Mouse (Mus musculus): ENCODE results near the gene Tradd.

Tradd gene

DNA sequence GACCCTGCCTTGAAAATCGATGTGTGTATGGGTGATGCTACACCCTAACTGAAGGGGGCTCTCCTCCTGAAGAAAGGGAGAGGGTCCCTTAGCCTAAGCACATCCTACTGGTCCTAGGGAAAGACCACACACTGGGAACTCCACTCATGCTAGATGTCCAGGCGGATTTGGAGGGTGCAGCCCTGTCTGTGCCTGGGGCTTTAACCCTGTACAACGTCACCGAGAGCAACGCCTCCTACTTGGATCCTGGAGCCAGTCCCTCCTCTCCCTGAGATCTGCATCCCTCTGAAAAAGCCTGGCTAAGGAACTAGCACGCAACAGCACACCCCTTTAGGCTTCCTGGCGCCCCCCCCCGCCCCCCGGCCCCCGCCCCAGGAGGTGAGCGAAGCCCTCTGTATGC, 11.0 kb upstream of the Tradd start:
- in situ Hi-C loops (cut with MboI; ENCODE audit: low sequenced_read_pairs): no loop called here

DNA sequence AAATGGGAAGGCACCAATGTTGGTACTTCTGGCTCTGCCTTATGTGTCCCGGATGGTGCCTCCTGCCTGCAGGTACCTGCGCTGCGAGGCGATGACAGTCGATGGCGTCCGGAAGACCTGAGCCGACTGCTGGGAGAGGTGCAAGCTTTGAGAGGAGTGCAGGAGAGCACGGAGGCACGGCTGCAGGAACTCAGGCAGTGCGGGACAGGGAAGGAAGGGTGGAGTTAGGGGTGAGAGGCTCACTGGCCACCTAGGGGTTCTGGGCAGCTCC, 6.4 kb upstream of the Tradd start:
- in situ Hi-C loops (cut with MboI; ENCODE audit: low sequenced_read_pairs): no loop called here

DNA sequence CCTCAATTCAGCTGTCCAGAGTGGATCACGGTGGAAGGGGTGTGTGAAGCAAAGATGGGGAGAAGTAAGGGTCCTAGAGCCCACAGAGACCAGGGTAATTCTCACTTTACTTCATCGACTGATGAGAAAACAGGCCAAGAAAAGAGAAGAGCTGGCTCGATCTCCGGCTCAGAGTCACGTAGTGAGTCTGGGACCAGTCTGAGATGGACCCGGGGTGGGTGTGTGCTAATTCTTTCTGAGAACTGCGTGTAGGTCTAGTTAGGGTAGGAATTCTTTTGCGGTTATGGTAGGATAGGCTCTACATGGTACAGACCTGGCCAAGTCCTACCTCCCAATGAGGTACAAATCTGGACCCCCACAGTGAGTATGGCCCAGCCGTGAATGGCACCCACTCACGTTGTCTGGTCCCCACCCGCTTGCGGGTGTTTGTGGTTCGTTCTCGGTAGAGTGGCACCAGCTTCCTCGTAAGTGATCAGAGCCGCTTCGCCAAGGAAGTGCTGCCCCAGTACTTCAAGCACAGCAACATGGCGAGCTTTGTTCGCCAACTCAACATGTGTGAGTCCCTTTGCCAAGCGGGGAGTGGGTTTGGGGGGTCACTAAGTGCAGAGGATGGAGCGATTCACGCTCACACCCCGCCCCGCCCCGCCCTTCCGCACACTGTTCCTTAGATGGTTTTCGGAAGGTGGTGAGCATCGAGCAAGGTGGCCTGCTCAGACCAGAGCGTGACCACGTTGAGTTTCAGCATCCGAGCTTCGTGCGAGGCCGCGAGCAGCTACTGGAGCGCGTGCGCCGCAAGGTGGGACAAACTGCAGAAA, 5.9 kb upstream of the Tradd start:
- in situ Hi-C loops (cut with MboI; ENCODE audit: low sequenced_read_pairs): no loop called here

DNA sequence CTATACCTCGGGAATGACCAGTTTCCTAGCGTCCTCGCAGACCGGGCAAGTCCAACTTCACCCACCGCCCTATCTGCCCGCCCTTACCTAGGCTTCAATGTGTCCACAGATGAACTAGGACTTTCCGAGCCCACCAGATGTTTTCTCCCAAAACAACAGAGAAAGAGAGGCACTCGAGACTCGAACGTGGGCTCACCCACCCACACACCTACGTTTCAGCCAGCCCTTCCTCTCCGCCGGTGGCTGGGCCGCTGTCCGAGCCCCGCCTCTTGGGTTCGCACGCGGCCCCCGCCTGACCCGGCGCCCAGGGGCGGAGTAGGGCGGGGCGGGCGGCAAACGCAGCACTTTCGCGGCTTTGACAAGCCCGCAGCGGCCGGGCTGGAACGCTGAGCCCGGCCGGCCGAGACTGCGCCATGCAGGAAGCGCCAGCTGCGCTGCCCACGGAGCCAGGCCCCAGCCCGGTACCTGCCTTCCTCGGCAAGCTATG, 5.1 kb upstream of the Tradd start, which contains the start of gene Hsf4:
TSS of gene Hsf4 (plus strand) at position 341 of the 487 bp plus-strand sequence.
- in situ Hi-C loops (cut with MboI; ENCODE audit: low sequenced_read_pairs): no loop called here

DNA sequence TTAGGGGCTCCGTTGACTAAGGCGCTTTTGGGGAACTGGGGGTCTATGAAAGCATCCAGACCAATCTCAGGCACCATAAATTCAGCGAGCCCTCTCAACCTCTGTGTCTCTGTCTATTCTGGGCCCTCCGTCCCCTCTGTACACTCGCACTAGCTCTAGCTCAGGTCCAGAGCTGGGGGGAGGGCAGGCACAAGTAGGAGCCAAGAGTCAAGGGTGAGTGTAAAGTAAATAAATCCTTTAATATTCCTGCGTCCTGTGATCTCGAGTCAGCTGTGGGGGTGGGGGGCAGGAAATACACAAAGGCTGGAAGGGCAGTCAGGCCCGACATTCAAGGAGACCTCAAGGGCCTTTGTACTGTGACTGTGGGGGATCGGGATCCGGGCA, 4.7 kb upstream of the Tradd start:
- in situ Hi-C loops (cut with MboI; ENCODE audit: low sequenced_read_pairs): no loop called here

DNA sequence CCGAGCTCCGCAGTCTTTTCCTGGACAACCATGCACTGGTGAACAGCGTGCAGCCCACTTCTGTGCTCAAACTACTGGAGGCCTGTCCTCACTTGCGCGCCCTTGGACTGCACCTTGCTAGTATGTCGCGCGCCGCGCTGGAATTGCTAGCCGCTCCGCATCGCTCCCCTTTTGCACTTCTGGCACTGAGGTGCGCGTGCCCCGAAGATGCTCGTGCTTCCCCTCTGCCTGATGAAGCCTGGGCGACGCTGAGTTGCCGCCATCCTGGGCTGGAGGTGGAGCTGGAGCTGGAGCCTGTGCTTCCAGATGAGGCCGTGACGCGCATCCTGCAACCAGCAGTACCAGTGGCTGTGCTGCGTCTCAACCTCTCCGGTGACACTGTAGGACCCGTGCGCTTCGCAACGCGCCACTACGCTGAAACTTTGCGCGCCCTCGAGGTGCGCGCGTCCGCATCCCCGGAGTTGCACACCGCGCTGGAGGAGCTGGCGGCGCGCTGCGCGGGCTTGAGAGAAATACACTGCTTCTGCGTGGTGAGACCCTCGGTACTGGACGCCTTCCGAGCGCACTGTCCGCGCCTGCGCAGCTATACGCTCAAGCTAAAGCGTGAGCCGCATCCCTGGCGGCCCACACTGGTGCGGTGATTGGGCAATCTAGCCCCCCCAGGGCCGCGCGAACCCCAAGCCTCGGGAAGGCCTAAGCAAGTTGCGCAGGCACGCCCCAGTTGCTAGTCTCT, 4.1 kb upstream of the Tradd start:
- in situ Hi-C loops (cut with MboI; ENCODE audit: low sequenced_read_pairs): no loop called here

DNA sequence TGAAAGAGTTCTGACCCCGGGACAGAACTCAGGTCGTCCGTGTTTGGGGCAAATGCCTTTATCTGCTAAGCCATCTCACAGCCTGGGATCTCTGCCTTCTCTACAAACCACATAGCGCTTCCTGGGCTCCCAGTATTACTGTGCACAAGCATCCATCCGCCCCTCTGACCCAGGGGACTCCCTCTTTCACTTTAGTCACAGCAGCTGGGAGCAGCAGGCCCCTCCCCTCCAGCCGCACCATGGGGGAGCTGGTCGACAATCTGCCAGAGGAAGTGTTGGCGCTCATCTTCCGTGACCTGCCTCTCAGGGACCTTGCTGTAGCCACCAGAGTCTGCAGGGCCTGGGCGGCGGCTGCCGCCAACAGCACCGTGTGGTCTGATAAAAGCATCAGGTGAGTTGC, 2.4 kb upstream of the Tradd start:
- in situ Hi-C loops (cut with MboI; ENCODE audit: low sequenced_read_pairs): no loop called here

DNA sequence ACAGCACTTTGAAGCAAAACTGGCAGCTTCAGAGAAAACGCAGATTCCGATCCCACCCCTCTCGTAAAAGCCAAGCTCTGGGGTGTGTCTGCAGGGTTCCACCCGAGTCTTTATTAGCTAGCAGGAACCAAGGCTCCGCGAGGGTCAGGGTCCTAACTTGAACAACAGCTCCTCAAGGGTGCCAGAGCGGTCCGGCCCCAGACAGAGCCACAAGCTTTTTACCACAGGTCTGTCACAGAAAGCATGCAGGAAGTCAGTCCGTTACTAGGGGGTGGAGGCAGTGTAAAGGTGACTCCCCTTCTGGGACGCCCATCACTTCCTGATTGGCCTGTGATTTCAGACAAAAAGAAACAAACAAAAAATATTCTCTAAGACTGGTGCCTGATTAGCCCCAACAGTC, 719 bp upstream of the Tradd start:
- in situ Hi-C loops (cut with MboI; ENCODE audit: low sequenced_read_pairs): no loop called here

DNA sequence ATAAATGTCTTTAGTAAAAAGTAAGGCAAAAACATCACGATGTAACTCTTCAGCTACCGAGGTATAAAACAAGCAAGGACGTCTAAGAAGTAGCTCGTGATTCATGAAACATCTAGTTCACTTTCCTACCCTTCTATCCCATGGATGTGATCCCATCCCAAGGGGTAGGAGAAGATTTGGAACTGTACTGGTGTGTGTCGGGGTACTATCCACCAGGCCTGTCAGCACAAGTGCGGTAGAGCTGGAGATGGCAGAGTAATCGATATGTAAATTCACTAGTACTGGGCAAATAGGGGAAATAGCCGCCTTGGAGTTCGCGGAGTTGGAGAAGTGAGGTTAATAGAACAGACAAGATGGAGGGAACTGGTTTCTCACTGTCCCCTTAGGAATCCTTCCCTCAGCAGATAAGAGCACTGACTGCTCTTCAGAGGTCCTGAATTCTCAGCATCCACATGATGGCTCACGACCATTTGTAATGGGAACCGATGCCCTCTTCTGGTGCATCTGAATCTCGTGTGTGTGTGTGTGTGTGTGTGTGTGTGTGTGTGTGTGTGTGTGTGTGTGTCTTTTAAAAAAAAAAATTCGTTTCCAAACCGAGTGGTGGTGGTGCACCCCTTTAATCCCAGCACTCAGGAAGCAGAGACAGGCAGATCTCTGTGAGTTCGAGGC, 1.0 kb downstream of the Tradd start:
- in situ Hi-C loops (cut with MboI; ENCODE audit: low sequenced_read_pairs): no loop called here

DNA sequence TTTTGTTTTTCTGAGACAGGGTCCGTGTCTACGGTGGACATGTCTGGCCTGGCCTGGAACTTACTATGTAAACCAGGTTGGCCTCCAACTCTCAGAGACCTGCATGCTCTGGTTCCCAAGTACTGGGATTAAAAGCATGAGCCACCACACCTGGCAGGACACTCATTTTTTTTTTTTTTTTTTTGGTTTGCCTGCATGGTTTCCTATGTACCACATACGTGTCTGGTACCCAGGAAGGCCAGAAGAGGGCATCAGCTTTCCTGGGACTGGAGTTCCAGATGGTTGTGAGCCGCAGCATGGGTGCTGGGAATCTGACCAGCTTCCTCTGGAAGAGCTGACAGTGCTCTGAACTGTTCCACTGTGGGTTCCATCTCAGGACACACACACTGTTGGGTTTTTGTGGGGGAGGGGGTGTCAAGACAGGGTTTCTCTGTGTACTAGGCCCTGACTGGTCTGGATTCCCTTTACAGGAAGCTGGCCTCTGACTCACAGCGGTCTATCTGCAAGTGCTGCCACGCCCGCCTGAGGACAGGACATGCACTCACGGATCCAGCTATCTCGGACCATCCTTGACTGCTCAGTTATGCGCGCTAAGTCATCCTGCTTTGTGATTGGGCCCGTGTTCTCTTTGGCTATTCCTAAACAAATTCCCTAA, 3.0 kb downstream of the Tradd start:
- in situ Hi-C loops (cut with MboI; ENCODE audit: low sequenced_read_pairs): no loop called here

DNA sequence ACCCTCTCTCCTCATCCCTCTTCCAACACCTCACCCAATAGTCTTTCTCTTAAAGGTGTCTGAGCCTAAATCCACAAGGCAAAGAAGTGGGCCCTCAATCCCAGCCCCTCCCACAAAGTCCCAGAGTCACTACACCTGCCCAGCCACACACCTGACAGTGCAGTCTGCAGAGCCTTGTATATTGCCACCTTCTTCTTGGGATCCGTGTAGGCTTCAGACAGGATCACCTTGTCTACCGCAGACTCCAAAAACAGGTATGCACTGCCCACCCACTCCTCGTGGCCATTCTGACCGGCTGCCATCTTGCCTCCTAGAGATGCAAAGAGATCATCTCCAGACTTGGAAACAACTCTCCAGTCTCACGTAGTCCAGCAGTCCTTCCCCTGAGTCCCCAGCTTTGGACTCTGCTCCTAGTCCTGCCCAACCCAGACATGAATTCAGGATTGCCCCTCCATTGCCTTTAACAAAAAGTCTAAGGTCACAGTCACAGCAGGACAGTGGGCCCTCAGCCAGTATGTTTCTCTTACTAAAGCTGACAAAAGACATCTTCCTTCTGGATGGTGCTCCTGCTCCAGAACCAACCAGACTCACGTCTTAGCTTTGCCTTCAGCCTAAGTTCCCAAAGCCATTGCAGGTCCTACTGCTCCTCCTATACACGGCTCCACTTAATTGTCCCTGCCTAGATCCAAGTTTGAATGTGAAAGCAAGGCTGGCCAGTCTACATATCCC, 3.9 kb downstream of the Tradd start:
- in situ Hi-C loops (cut with MboI; ENCODE audit: low sequenced_read_pairs): no loop called here

DNA sequence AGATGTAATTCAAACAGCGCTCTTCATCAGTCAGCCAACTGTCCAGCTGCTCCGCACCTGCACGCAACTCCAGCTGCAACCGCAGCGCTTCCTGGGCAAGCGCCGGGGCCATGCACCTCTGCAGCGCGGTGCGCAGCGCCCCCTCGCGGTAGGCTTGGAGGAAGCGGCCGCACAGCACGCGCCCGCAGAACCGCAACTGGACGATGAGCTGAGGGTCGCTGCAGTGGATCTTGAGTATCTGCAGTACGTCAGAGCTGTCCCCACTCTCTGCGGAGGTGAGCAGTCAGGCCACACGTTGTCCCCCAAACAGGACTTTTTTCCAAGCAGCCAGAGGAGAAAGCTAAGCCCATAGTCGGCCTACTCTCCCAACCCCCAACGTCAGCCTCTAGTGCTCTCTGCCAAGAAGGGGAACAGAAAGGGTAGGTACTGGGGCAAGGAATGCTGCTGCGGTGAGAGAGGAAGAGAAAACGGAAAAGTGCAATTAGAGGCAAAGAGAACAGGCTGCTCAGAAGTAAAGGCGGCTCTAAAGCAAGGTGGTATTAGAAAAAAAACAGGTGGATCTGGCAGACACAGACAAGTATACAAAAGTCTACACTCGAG, 4.6 kb downstream of the Tradd start:
- in situ Hi-C loops (cut with MboI; ENCODE audit: low sequenced_read_pairs): no loop called here

DNA sequence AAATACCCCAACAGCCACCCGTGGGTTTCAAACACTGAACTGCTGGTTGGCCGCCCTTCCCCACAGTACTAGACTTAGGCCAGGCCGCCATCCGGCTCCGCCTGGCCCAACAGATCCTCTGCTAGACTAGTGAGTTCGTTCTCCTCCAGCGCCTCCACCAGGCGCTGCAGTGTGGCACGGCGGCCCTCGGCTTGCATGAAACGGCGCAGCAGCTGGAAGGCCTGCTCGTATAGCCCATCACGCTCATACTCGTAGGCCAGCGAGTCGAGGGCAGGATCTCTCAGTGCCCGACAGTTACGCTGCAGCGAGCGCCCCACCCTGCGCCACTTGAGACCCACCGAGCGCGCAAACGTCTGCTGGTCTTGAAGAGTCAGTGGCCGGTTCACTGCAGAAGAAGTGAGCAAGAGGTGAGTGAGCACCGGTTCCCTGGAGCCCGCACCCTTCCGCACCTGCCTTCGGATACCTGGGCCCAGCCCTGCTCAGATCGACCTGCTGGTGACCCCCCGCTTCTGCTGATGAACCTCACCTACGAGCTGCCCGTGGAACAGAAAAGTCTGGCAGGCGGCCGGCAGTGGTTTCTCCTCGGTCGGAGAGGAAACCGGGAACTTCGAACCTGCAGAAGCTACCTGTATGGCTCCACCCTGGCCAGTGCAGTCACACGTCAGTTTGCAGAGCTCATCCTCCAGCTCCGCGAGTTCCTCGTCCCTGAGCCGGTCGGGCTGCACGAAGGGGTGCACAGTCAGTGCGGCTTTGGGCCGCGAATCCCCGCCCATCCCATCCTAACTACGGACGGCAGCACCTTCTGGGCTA, 5.3 kb downstream of the Tradd start:
- in situ Hi-C loops (cut with MboI; ENCODE audit: low sequenced_read_pairs): no loop called here

DNA sequence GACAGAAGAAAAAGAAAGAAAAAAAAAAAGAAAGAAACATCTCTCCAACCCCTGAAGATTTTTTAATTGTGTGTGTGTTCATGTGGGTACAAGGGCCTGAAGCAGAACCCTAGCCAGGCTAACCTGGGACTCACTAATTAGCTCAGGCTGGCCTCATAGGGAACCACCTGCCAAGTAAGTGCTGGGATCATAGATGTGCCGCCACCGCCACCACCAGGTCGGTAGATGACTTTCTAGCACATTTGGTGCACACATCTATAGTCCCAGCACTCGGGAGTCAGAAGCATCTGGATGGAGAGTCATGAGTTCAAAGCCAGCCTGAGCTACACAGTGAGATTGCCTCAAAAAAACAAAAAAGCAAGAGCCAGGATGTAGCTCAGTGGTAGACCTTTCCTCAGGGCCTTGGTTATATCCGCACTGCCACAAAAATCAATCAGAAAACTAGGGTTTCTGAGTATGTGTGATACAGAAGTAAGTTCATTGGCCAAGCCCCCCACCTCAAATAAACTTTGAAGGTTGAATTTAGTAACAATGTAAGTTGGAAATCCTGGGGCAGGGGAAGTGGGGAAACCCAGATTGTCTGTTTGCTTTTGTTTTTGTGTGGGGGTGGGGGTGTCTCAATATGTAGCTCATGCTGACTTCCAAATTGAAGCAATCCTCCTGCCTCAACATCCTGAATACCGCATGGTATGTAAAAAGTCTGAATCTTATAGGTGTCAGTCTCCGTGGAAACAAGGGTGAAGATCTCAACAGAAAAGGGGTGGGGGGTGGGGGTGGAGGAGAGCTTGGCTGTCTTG, 6.9 kb downstream of the Tradd start:
- in situ Hi-C loops (cut with MboI; ENCODE audit: low sequenced_read_pairs): no loop called here

DNA sequence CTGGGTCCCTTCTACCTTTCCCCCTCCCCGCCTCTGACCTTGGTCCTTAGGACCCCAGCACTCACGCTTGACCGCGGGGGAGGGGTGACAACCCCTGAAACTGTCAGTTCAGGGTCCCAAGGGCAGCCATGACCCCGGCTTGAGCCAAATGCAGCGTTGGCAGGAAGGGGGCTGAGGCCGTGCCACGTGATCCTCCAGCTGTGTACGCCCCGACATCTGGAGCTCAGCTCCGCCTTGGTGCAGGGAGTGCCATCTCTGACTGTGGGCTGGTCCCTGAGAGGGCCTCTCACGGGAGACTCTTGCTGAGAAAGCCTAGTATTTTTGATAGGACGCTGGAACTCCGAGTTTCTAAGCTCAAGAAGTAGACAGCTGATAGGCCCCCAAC, 9.5 kb downstream of the Tradd start, which contains the start of gene B3gnt9:
TSS of gene B3gnt9 (minus strand) at position 188 of the 385 bp plus-strand sequence.
- in situ Hi-C loops (cut with MboI; ENCODE audit: low sequenced_read_pairs): no loop called here

DNA sequence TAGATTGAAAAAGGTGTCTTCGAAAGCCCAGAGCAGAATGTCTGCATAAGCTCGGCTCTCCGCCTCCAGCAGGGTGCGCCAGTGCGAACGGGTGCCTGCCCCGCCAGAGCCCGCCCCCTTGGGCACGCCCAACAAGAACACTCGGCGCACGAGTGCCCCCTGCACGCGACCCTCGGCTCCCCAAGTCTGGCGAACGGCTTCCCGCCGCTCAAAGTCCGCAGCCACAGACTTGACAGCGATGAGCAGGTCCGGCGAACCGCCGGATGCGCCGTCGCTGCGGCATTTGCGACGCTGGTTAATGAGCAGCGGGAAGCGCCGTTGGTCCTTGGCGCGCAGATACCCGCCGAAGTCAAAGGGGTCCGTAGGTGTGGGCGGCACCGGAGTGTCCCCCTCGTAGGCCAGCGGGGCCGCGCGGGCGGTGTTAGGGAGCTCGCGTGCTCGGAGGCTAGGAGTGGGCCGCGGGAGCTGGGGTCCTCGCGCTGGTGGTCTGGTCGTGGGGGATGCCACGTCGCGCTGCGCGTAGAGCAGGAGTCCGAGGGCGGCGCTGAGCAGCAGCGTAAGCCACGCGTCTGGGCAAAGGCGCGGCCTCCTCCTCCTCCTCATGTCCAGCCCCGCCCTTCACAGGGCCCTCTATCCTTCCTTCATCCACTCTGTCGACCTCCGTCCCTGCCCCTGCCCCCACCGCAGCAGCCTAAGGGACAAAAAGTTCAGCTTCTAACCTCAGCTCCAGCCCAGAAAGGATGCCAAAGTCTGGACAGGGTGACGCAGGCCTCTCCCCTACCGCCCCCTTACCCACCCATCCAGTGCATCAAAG, 10.1 kb downstream of the Tradd start:
- in situ Hi-C loops (cut with MboI; ENCODE audit: low sequenced_read_pairs): no loop called here

DNA sequence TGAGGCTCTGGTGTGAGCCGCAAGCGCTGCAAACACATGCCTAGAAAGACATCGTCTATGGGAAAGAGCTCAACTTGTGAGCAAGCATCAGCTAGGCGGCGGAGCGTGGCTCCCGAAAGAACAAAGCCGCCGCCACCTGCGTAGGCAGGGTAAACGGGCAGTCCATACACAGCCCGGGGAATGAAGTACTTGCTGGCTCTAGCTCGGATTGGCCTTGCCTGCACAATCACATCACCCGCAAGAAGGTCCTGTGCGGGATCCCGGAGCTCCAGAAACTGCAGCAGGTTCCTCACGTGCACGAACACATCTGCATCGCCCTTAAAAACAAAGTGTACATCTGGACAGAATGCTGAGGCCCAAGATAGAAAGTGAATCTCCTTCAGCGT, 10.7 kb downstream of the Tradd start:
- in situ Hi-C loops (cut with MboI; ENCODE audit: low sequenced_read_pairs): no loop called here

All from CH12F3 (cell line).